Mouse (Mus musculus) heart, embryonic 13.5 days (tissue): Measurements from ENCODE around the gene Gpr18. TPM values are rescaled to one million over a fixed set of nuclear protein-coding genes. Genes with fewer than 3 reads are reported as not detected.

ENCODE experiments used
- ATAC-seq: fragments of 200-750 bp; cut with Nextera tagmentation; 2 replicates; pipeline ENCODE4 v1.8.0; 2017; ENCODE audit warnings: moderate TSS enrichment; ENCODE audit not compliant: insufficient number of reproducible peaks, low FRiP score, low TSS enrichment; ENCODE audit errors: extremely low read depth
- H3K27ac ChIP-seq: fragments of 300-500 bp; sonication (generic); replicated peaks from 2 replicates; pipeline ENCODE4 v1.5.1; 2015; ENCODE audit warnings: moderate library complexity, mild to moderate bottlenecking, inconsistent platforms
- H3K27me3 ChIP-seq: fragments of 300-500 bp; sonication (generic); replicated peaks from 2 replicates; pipeline ENCODE4 v1.6.1; 2015; ENCODE audit warnings: mild to moderate bottlenecking, inconsistent platforms
- H3K36me3 ChIP-seq: fragments of 300-500 bp; sonication (generic); 2 replicates; pipeline ENCODE4 v1.6.1; 2015; ENCODE audit warnings: mild to moderate bottlenecking, inconsistent platforms
- H3K4me1 ChIP-seq: fragments of 300-500 bp; sonication (generic); 2 replicates; pipeline ENCODE4 v1.6.1; 2015; ENCODE audit warnings: inconsistent platforms
- H3K4me2 ChIP-seq: fragments of 300-500 bp; sonication (generic); 2 replicates; pipeline ENCODE4 v1.6.1; 2015; ENCODE audit warnings: inconsistent platforms, mild to moderate bottlenecking, moderate library complexity
- H3K4me3 ChIP-seq: fragments of 300-500 bp; sonication (generic); 2 replicates; pipeline ENCODE4 v1.5.1; 2015; ENCODE audit warnings: moderate library complexity, mild to moderate bottlenecking, inconsistent platforms
- H3K9ac ChIP-seq: fragments of 300-500 bp; sonication (generic); 2 replicates; pipeline ENCODE4 v1.6.1; 2015; ENCODE audit warnings: inconsistent platforms, mild to moderate bottlenecking, moderate library complexity
- H3K9me3 ChIP-seq: fragments of 300-500 bp; sonication (generic); 2 replicates; pipeline ENCODE4 v1.6.1; 2016; ENCODE audit warnings: inconsistent platforms
- WGBS: fragments of 180-500 bp; shearing (Covaris S2); methylation state at CpG from one replicate; pipeline ENCODE4 v1.1.7; 2015; ENCODE audit warnings: mixed read lengths; 5-methylcytosine and 5-hydroxymethylcytosine counted together
- polyA plus RNA-seq: library from polyadenylated mRNA; unstranded; fragments of >200 nt; fragmentation: Nextera tagmentation; extraction: Ambion mirVana; gene quantifications from 2 replicates; pipeline ENCODE4 v1.2.1, GENCODE M21; 2015

Gene Gpr18
- polyA plus RNA-seq, 1 experiment from 2014 or later, result not detected

DNA sequence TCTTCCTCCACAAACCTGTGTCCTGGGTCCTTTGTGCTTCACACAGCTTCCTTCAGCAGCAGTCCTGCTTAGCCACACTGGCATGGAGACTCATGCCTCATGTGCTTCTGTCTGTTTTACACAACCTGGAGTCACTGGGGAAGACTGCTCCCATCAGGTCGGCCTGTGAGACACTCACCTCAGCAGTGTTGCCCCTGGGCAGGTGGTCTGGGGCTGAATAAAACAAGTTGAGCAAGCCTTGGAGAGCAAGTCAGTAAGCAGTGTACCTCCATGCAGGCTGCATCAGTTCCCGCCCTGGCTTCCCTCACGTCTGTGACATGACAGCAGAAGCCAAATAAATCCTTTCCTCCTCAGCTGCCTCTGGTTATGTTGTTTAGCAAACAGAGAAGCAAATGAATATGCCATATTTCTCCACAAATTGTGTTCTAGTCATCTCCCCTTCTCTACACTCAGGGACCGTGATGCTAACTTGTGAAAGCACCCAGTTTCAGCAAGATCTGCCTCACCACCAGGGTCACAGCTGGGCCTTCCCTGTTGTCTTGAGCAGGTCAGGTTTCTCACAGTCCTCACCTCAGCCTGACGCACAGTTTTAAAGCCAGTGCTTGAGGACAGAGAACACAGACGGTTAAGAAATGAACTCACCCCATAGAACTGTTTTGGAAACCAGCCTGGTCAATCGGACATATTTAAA lies 18.5 kb upstream of the Gpr18 start:
- Histone ChIP-seq H3K4me1 (peaks cover 39% of the 10 kb centered on the region), H3K4me3 (no peak overlapping the region), H3K4me2 (no peak overlapping the region), H3K9me3 (peaks cover 11% of the 10 kb centered on the region), H3K27me3 (no peaks in the 10 kb centered on the region), H3K27ac (no peak overlapping the region), H3K9ac (no peak overlapping the region), H3K36me3 (peaks cover 24% of the 10 kb centered on the region)
- no peak for ATAC-seq
- 84% methylated on average over 7 of the region's 7 CpGs for WGBS

DNA sequence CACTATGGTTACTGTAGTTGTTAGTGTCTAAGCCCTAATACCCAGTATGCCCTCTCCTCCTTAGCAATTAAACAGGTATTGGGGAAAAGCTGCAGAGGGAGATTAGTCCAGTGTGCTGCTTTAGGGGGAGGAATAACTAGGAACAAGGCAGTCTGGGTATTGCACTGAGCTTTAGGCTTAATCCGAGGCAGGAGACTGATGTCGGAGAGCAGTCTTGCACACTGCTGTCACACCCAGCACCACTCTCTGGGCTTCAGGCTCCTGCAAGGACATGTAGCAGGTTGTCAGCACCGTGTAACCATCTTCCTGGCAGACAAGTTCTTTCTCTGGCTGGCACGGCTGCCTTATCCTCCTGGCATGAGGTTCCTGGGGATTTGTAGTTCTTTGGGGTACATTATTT lies 16.6 kb upstream of the Gpr18 start:
- H3K36me3 ChIP-seq, result peaks cover 24% of the 10 kb centered on the region
- H3K4me2 ChIP-seq, result no peak overlapping the region
- H3K9me3 ChIP-seq, result peaks cover 11% of the 10 kb centered on the region
- H3K4me1 ChIP-seq, result peaks cover 29% of the 10 kb centered on the region
- no peak overlapping the region for H3K9ac ChIP-seq
- 75% methylated on average over 4 of the region's 4 CpGs for WGBS
- ATAC-seq, result no peak
- H3K27me3 ChIP-seq, result no peaks in the 10 kb centered on the region
- H3K27ac ChIP-seq, result no peak overlapping the region
- no peak overlapping the region for H3K4me3 ChIP-seq

DNA sequence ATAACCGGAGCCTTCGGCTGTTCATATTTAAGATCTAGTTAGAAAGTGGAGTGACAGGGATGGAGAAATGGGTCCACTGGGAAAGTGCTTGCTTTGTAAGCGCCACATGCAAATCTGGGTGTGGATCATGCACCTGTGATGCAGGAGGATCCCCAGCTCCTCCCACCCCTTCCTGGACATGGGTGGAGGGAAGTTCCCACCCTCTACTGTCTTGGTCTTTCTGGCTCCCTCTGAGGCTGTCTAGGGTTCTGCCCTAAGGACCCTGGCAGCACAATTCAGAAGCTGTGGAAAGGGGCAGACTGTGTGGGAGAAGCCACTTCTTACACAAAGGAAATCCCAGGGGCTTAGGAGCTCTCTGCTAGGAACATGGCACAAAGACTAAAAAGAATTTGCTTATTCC lies 16.0 kb upstream of the Gpr18 start:
- ATAC-seq, result no peak; the same call in 1 of the 2 replicates
- no peak overlapping the region for H3K4me3 ChIP-seq
- peaks cover 29% of the 10 kb centered on the region for H3K4me1 ChIP-seq
- H3K9me3 ChIP-seq, result peaks cover 11% of the 10 kb centered on the region
- no peak overlapping the region for H3K9ac ChIP-seq
- no peak overlapping the region for H3K27ac ChIP-seq
- H3K36me3 ChIP-seq, result peaks cover 24% of the 10 kb centered on the region
- 92% methylated on average over 3 of the region's 3 CpGs for WGBS
- H3K4me2 ChIP-seq, result no peak overlapping the region
- H3K27me3 ChIP-seq, result no peaks in the 10 kb centered on the region

DNA sequence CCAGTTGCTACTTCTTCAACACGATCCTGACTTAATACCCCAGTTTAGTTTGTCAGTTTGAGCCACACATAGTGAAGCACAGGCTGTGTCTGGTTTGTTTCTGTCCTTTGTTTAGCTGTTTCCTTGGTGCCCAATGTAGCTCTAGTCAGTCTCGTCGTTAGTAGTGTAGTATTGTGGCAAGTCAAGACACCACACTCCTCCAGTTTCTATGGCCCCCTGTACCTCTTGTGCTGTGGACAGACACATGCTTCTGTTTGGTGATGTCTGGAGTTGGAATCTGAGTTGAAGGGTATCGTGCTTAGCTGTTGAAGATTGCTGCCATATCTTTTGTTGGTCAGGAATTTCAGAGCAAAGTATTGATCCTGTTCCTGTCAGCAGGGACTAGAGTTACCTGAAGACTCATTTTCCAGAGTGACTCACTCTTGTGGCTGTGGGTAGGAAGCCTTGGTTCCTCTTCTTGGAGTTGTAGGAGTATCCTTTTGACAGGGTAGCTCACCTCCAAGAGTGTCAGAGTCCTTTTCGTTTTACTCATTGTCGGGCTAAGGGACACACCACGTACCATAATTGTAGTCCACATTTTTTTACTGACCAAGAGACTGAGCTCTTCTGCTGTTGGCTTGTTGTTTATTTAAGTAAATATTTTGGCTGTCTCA lies 15.3 kb upstream of the Gpr18 start:
- H3K4me1 ChIP-seq, result peaks cover 29% of the 10 kb centered on the region
- H3K9ac ChIP-seq, result no peak overlapping the region
- no peak overlapping the region for H3K4me3 ChIP-seq
- peaks cover 7% of the 10 kb centered on the region for H3K9me3 ChIP-seq
- ATAC-seq, result no peak
- H3K4me2 ChIP-seq, result no peak overlapping the region
- 58% methylated on average over 7 of the region's 7 CpGs for WGBS
- no peaks in the 10 kb centered on the region for H3K27me3 ChIP-seq
- H3K27ac ChIP-seq, result no peak overlapping the region
- H3K36me3 ChIP-seq, result peaks cover 17% of the 10 kb centered on the region

DNA sequence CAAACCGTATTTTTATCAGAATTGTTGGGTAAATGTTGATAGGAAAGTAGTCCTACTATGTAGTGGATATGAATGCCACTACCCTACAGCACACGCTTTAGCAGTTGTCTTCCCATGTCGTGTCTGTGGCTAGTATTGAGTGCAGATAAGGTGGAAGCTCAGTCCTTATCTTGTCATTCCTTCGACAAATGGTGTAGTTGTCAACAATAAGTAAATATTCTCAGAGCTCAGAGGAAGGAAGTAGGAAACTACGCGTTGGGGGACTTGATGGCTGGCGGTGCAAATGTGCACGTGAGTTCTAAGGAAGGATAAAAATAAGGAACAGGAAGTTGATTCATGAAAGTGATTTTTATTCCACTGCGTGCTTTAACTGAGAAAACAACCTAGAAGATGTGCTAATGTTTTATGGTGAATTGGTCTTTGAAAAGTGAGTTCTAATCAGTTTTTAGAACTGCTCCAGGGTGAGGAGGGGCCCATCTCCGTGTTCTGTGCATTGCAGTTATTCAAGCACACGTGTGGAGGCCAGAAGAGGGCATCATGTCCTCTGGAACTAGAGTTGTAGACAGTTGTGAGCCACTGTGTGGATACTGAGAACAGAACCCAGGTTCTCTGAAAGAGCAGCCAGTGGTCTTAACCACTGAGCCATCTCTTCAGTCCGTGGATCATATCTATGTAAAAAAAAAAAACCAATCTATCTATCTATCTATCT lies 13.8 kb upstream of the Gpr18 start:
- Histone ChIP-seq H3K27me3 (no peaks in the 10 kb centered on the region), H3K9ac (no peak overlapping the region), H3K4me2 (no peak overlapping the region), H3K4me3 (no peak overlapping the region), H3K9me3 (no peaks in the 10 kb centered on the region), H3K36me3 (peaks cover 7% of the 10 kb centered on the region), H3K27ac (peak overlapping the region; percentile 45; the same call in 1 of the 2 replicates), H3K4me1 (peaks cover 34% of the 10 kb centered on the region)
- 46% methylated on average over 12 of the region's 12 CpGs for WGBS
- ATAC-seq, result no peak

DNA sequence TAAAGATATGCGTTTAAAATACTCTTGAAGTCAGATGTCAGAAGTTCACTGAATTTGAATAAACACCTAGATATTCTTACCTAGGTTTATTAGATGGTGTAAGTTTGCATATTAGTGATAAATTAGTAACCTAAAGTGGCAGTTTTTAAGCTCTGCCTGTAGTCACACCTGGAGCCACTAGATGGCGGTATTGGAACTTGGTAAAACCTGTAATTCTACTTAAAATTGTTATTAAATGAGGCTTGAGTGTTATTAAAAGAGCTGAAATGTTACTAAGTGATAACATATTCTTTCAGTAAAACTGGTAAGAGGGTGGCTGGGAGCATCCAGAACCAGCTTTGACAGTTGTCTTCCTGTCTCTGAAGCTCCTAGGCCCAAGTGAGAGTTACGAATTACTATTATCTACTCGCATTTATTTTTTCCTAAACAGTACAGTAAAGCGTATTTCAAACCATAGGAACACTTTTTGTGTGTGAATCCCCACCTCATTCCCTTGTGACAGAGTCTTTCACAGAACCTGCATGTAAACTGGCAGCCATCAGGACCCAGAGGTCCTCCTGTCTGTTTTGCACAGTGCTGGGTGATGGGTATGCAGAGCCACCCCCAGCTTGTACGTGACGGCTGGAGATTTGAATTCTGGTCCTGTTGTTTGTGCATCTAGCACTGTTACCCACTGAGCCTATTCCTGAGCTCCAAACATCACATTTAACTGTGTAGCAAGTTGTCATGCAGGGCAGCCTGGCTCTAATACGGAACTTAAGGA lies 13.0 kb upstream of the Gpr18 start:
- Histone ChIP-seq H3K4me1 (peaks cover 34% of the 10 kb centered on the region), H3K9ac (no peak overlapping the region), H3K27ac (peak overlapping the region; percentile 43; the same call in 1 of the 2 replicates), H3K4me2 (no peak overlapping the region), H3K27me3 (no peaks in the 10 kb centered on the region), H3K9me3 (no peaks in the 10 kb centered on the region), H3K4me3 (no peak overlapping the region), H3K36me3 (no peaks in the 10 kb centered on the region)
- no peak for ATAC-seq
- WGBS, result 52% methylated on average over 8 of the region's 8 CpGs

DNA sequence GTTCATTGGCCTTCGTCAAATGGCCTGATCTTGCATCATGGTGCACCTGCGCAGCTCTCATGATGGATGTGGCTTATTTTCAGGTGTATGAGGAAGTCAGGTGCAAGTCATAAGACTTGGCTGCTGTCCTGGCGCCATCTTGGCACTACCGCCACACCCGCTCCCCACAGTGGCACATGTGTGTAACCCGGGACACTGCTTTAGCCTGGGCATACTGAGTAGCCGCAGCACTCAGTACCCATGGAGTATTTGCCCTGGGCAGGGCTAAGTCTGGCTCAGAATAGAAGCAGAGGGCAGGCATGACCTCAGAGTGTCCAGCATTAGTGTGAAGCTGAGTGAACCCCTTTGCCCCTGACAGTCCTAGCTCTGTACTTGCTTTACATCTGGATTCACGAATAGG lies 11.9 kb upstream of the Gpr18 start:
- no peaks in the 10 kb centered on the region for H3K27me3 ChIP-seq
- H3K4me1 ChIP-seq, result peaks cover 34% of the 10 kb centered on the region
- WGBS, result 86% methylated on average over 8 of the region's 8 CpGs
- H3K36me3 ChIP-seq, result no peaks in the 10 kb centered on the region
- no peak overlapping the region for H3K27ac ChIP-seq
- no peak overlapping the region for H3K4me3 ChIP-seq
- H3K4me2 ChIP-seq, result no peak overlapping the region
- ATAC-seq, result no peak
- no peaks in the 10 kb centered on the region for H3K9me3 ChIP-seq
- H3K9ac ChIP-seq, result no peak overlapping the region

DNA sequence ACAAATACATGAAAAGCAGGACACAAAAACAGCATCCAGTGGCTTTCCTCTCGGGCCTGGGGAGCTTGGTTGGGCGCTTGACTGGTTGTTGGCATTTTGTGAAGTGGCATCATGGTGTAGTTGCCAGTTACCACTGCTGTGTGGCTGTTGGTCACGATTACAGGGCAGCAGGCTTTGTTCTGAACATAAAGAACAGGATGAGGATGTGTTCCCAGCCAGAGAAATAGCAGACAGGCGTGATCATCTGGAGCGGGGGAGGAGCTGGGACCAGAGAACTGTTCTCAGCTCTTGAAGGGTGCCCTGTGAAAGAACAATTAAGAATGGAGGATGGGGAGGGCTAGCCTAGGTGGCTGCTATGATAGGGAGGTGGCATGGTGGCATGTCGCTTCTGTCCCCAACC lies 11.3 kb upstream of the Gpr18 start:
- no peaks in the 10 kb centered on the region for H3K27me3 ChIP-seq
- no peaks in the 10 kb centered on the region for H3K36me3 ChIP-seq
- no peak overlapping the region for H3K4me3 ChIP-seq
- no peak overlapping the region for H3K4me2 ChIP-seq
- H3K27ac ChIP-seq, result no peak overlapping the region
- no peak for ATAC-seq
- H3K9ac ChIP-seq, result no peak overlapping the region
- WGBS, result 80% methylated on average over 6 of the region's 6 CpGs
- peaks cover 30% of the 10 kb centered on the region for H3K4me1 ChIP-seq
- H3K9me3 ChIP-seq, result no peaks in the 10 kb centered on the region

DNA sequence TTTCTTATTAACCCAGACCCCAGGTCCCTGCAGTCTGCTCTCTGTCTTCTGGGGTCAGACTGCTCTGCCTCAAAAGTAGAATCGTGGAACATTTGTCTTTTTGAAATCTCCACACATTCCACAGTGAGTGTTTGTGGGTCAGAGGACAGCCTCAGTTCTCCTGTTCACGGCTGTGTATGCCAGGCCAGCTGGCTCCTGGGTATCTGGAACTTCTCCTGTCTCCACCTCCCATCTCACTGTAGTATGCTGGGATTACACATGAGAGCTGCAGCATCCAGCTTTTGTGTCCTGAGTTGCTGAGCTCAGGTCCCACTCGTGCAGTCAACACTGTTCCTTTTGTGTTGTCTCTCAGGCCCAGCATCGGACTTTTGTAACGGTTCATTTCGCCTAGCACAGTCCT lies 9.3 kb upstream of the Gpr18 start:
- Histone ChIP-seq H3K4me3 (no peak overlapping the region), H3K36me3 (no peaks in the 10 kb centered on the region), H3K4me1 (peaks cover 32% of the 10 kb centered on the region), H3K9ac (no peak overlapping the region), H3K27ac (no peak overlapping the region), H3K9me3 (no peaks in the 10 kb centered on the region), H3K4me2 (no peak overlapping the region), H3K27me3 (no peaks in the 10 kb centered on the region)
- WGBS, result 62% methylated on average over 6 of the region's 6 CpGs
- no peak for ATAC-seq

DNA sequence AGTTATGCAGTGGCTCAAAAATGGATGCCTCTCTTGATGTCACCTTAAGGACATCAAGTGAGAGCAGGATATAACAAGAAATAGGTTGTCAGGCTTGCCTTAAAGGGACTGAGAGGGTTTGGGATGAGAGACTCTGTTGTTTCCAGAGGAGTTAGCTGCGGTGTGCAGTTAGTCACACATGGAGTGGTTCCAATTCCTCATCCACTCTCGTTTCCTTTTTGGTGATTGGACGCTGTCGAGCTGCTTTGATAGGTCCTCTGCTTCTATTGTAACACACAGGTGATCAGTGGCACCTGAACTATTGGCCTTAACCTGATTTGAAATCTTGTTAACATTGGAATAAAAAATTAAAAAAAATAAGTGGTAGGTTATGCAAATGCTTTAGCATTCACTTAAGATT lies 7.2 kb upstream of the Gpr18 start:
- Histone ChIP-seq H3K9ac (no peak overlapping the region), H3K4me2 (no peak overlapping the region), H3K27ac (no peak overlapping the region), H3K4me3 (no peak overlapping the region), H3K27me3 (no peaks in the 10 kb centered on the region), H3K36me3 (peaks cover 6% of the 10 kb centered on the region), H3K4me1 (peaks cover 22% of the 10 kb centered on the region), H3K9me3 (no peaks in the 10 kb centered on the region)
- no peak for ATAC-seq
- 66% methylated on average over 4 of the region's 4 CpGs for WGBS

DNA sequence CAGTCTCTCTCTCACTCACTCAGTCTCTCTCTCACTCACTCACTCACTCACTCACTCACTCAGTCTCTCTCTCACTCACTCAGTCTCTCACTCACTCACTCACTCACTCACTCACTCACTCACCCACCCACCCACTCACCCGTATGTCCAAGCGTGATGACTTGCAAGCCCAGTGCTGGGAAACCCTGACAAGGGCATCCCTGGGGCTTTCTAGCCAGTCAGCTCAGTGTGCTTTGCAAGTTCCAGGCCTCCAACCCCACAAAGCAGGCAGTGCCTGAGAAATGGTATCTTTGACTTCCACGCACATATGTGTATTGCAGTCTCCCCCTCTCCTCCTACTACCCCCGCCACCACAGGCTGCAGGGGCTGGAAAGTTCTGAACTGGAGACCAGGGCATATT lies 6.4 kb upstream of the Gpr18 start:
- no peaks in the 10 kb centered on the region for H3K27me3 ChIP-seq
- H3K27ac ChIP-seq, result no peak overlapping the region
- no peak overlapping the region for H3K9ac ChIP-seq
- no peak for ATAC-seq
- H3K4me1 ChIP-seq, result peaks cover 22% of the 10 kb centered on the region
- 88% methylated on average over 4 of the region's 4 CpGs for WGBS
- no peak overlapping the region for H3K4me3 ChIP-seq
- H3K36me3 ChIP-seq, result peaks cover 13% of the 10 kb centered on the region
- H3K9me3 ChIP-seq, result no peaks in the 10 kb centered on the region
- H3K4me2 ChIP-seq, result no peak overlapping the region
